In genomic region chr4:133583690-133584058, GRCm38 (mm10) we compare ENCODE assay signal across 8 mouse cellular contexts. TPM values are rescaled to one million over a fixed set of nuclear protein-coding genes. Genes with fewer than 3 reads are reported as not detected.
DNase-seq lines count a peak whose midpoint lies in the region; ATAC-seq and TF ChIP-seq lines count a peak whose summit lies in the region.

No protein-coding gene starts in this region.

- no peak for ATAC-seq in embryonic facial prominence, embryonic 11.5 days (replicated peaks; ENCODE audit: insufficient number of reproducible peaks, low FRiP score, low TSS enrichment, low read depth)
- ATAC-seq in intestine, embryonic 15.5 days = peak; percentile 61
- ATAC-seq in inflammation-experienced regulatory T-cells, adult 6 months = no peak

- TF ChIP-seq CTCF in liver, adult 2 months (IDR thresholded peaks at IDR 0.05; ENCODE audit: low read depth, low read length) = no peak

- no peaks in the 10 kb centered on the region for H3K9me3 ChIP-seq in embryonic facial prominence, embryonic 11.5 days (replicated peaks; ENCODE audit: control insufficient read depth, low read length)
- H3K9me3 ChIP-seq in intestine, embryonic 15.5 days = no peaks in the 10 kb centered on the region

- H3K79me2 ChIP-seq in liver, adult 2 months (ENCODE audit: control insufficient read depth, insufficient read depth, low read length) = peaks cover 5% of the 10 kb centered on the region; the same call in 1 of the 2 replicates
- no peaks in the 10 kb centered on the region for H3K79me2 ChIP-seq in myocyte (ENCODE audit: control insufficient read depth, insufficient read depth)

- peak overlapping the region; percentile 60 for H3ac ChIP-seq in myocyte (ENCODE audit: control insufficient read depth, insufficient read length)

- no peak for TF ChIP-seq POLR2A in liver, adult 2 months (IDR thresholded peaks at IDR 0.05; ENCODE audit: extremely low read depth, insufficient read depth, low read length)
- TF ChIP-seq POLR2A in myocyte (IDR thresholded peaks at IDR 0.05; ENCODE audit: insufficient read length, low read depth) = no peak

- H3K4me2 ChIP-seq in embryonic facial prominence, embryonic 11.5 days (ENCODE audit: low read depth, low read length) = peak overlapping the region; percentile 99
- H3K4me2 ChIP-seq in intestine, embryonic 15.5 days (replicated peaks) = peak overlapping the region; percentile 98
- peak overlapping the region; percentile 83 for H3K4me2 ChIP-seq in myocyte (ENCODE audit: low read depth)

- H3K27ac ChIP-seq in liver, adult 2 months (replicated peaks; ENCODE audit: insufficient read depth, low read depth, low read length) = peak overlapping the region; percentile 62
- no peak overlapping the region for H3K27ac ChIP-seq in embryonic facial prominence, embryonic 11.5 days (replicated peaks; ENCODE audit: low read depth, low read length)
- H3K27ac ChIP-seq in intestine, embryonic 15.5 days = peak overlapping the region; percentile 75

- H3K4me3 ChIP-seq in liver, adult 2 months (ENCODE audit: insufficient read depth, low read depth, low read length) = peak overlapping the region; percentile 84
- peak overlapping the region; percentile 91 for H3K4me3 ChIP-seq in embryonic facial prominence, embryonic 11.5 days (ENCODE audit: low read depth, low read length)
- H3K4me3 ChIP-seq in intestine, embryonic 15.5 days (replicated peaks) = peak overlapping the region; percentile 78
- H3K4me3 ChIP-seq in myocyte = peak overlapping the region; percentile 73

- DNase-seq in liver, adult 2 months (ENCODE audit: extremely low read depth, low read depth, low spot score) = peak; percentile 58
- DNase-seq in liver = no peak
- DNase-seq in embryonic facial prominence, embryonic 11.5 days (ENCODE audit: low spot score) = no peak
- DNase-seq in ovary, postnatal 14 days (ENCODE audit: low spot score) = no peak
- DNase-seq in cerebellum, adult 9-10 months = no peak

- H3K36me3 ChIP-seq in liver, adult 2 months (ENCODE audit: control insufficient read depth, insufficient read depth, low read length) = peaks cover 3% of the 10 kb centered on the region; the same call in 1 of the 2 replicates
- peaks cover 2% of the 10 kb centered on the region for H3K36me3 ChIP-seq in embryonic facial prominence, embryonic 11.5 days (replicated peaks; ENCODE audit: control insufficient read depth, insufficient read depth, low read depth, low read length)
- H3K36me3 ChIP-seq in intestine, embryonic 15.5 days = peaks cover 32% of the 10 kb centered on the region
- no peaks in the 10 kb centered on the region for H3K36me3 ChIP-seq in myocyte (ENCODE audit: control insufficient read depth, insufficient read depth)

- H3K27me3 ChIP-seq in liver, adult 2 months (ENCODE audit: control insufficient read depth, insufficient read depth, low read length) = no peaks in the 10 kb centered on the region
- no peaks in the 10 kb centered on the region for H3K27me3 ChIP-seq in embryonic facial prominence, embryonic 11.5 days (ENCODE audit: control insufficient read depth, insufficient read depth, low read length)
- no peaks in the 10 kb centered on the region for H3K27me3 ChIP-seq in intestine, embryonic 15.5 days (replicated peaks)
- no peaks in the 10 kb centered on the region for H3K27me3 ChIP-seq in myocyte (ENCODE audit: control insufficient read depth, insufficient read depth, insufficient read length)

- H3K9ac ChIP-seq in liver, adult 2 months (ENCODE audit: low read depth, low read length) = peak overlapping the region; percentile 77
- H3K9ac ChIP-seq in embryonic facial prominence, embryonic 11.5 days (replicated peaks; ENCODE audit: low read length) = peak overlapping the region; percentile 84
- H3K9ac ChIP-seq in intestine, embryonic 15.5 days = peak overlapping the region; percentile 76

- peaks cover 3% of the 10 kb centered on the region for H3K4me1 ChIP-seq in liver, adult 2 months (ENCODE audit: control insufficient read depth, insufficient read depth, low read length)
- H3K4me1 ChIP-seq in embryonic facial prominence, embryonic 11.5 days (ENCODE audit: control insufficient read depth, insufficient read depth, low read length) = peaks cover 4% of the 10 kb centered on the region; the same call in 1 of the 2 replicates
- peaks cover 17% of the 10 kb centered on the region for H3K4me1 ChIP-seq in intestine, embryonic 15.5 days (replicated peaks)

- 42% methylated on average over 6 of the region's 6 CpGs for WGBS in liver, adult 2 months
- WGBS in embryonic facial prominence, embryonic 11.5 days = 63% methylated on average over 6 of the region's 6 CpGs
- 61% methylated on average over 6 of the region's 6 CpGs for WGBS in intestine, embryonic 15.5 days

TF ChIP-seq in myocyte, 11 proteins besides CTCF, POLR2A, EP300 and RAD21:
- TF ChIP-seq E2F4 (IDR thresholded peaks at IDR 0.05; ENCODE audit: insufficient read depth) = no peak
- TF ChIP-seq REST (IDR thresholded peaks at IDR 0.05; ENCODE audit: insufficient read depth, insufficient read length) = no peak
- TF ChIP-seq TCF3 (IDR thresholded peaks at IDR 0.05; ENCODE audit: insufficient read length, low read depth) = no peak

RNA-seq across cellular contexts. Expression of gene Gpn2, which starts 0.5 kb away (rescaled TPM):
- total RNA-seq in liver, adult 2 months (2014; rRNA removed) = 8.9 and 10.1 TPM in 2 replicates
- 35.0 and 38.2 TPM in 2 replicates for polyA plus RNA-seq in liver, adult 2 months (2012; rRNA removed)
- polyA plus RNA-seq in embryonic facial prominence, embryonic 11.5 days (2014; fragmentation: Nextera tagmentation; extraction: Ambion mirVana) = 23.6 and 26.6 TPM in 2 replicates
- polyA plus RNA-seq in intestine, embryonic 15.5 days (2015; fragmentation: Nextera tagmentation; extraction: Ambion mirVana) = 16.5 and 19.8 TPM in 2 replicates
- polyA plus RNA-seq in myocyte (2012; fragmentation: generic; extraction: Trizol) = 32.2 TPM
- 1 to 10 TPM; 6.1 to 6.7 (median 6.4) TPM for polyA plus RNA-seq in inflammation-experienced regulatory T-cells, adult 6 months (2017; shearing (Covaris generic))

RNA-seq across cellular contexts. Expression of gene Gpatch3, which starts 9.1 kb away (rescaled TPM):
- 3.8 and 4.3 TPM in 2 replicates for total RNA-seq in liver, adult 2 months (2014; rRNA removed)
- 3.8 and 4.2 TPM in 2 replicates for polyA plus RNA-seq in liver, adult 2 months (2012; rRNA removed)
- polyA plus RNA-seq in embryonic facial prominence, embryonic 11.5 days (2014; fragmentation: Nextera tagmentation; extraction: Ambion mirVana) = 7.3 and 8.6 TPM in 2 replicates
- polyA plus RNA-seq in intestine, embryonic 15.5 days (2015; fragmentation: Nextera tagmentation; extraction: Ambion mirVana) = 6.7 and 7.1 TPM in 2 replicates
- polyA plus RNA-seq in myocyte (2012; fragmentation: generic; extraction: Trizol) = 4.1 TPM
- polyA plus RNA-seq in inflammation-experienced regulatory T-cells, adult 6 months (2017; shearing (Covaris generic)) = 1 to 10 TPM in 2 of 3 experiments, under 1 TPM in 1; 0.94 to 1.6 (median 1.1) TPM

RNA-seq across cellular contexts. Expression of gene Sfn, which starts 18.3 kb away (rescaled TPM):
- total RNA-seq in liver, adult 2 months (2014; rRNA removed) = 0.55 and 0.81 TPM in 2 replicates
- 0.54 and 0.77 TPM in 2 replicates for polyA plus RNA-seq in liver, adult 2 months (2012; rRNA removed)
- polyA plus RNA-seq in embryonic facial prominence, embryonic 11.5 days (2014; fragmentation: Nextera tagmentation; extraction: Ambion mirVana) = 32.4 and 36.4 TPM in 2 replicates
- 47.4 and 51.0 TPM in 2 replicates for polyA plus RNA-seq in intestine, embryonic 15.5 days (2015; fragmentation: Nextera tagmentation; extraction: Ambion mirVana)
- polyA plus RNA-seq in myocyte (2012; fragmentation: generic; extraction: Trizol) = 0.56 TPM
- polyA plus RNA-seq in inflammation-experienced regulatory T-cells, adult 6 months (2017; shearing (Covaris generic)) = 10 to 100 TPM; 10.9 to 18.2 (median 12.9) TPM

RNA-seq across cellular contexts. Expression of gene Nr0b2, which starts 30.5 kb away (rescaled TPM):
- 25.7 and 52.4 TPM in 2 replicates for total RNA-seq in liver, adult 2 months (2014; rRNA removed)
- 164 and 300 TPM in 2 replicates for polyA plus RNA-seq in liver, adult 2 months (2012; rRNA removed)
- not detected in 2 replicates for polyA plus RNA-seq in embryonic facial prominence, embryonic 11.5 days (2014; fragmentation: Nextera tagmentation; extraction: Ambion mirVana)
- polyA plus RNA-seq in intestine, embryonic 15.5 days (2015; fragmentation: Nextera tagmentation; extraction: Ambion mirVana) = 7.5 and 8.1 TPM in 2 replicates
- not detected for polyA plus RNA-seq in myocyte (2012; fragmentation: generic; extraction: Trizol)
- polyA plus RNA-seq in inflammation-experienced regulatory T-cells, adult 6 months (2017; shearing (Covaris generic)) = not detected

RNA-seq across cellular contexts. Expression of gene Nudc, which starts 37.9 kb away (rescaled TPM):
- total RNA-seq in liver, adult 2 months (2014; rRNA removed) = 48.1 and 50.6 TPM in 2 replicates
- polyA plus RNA-seq in liver, adult 2 months (2012; rRNA removed) = 44.3 and 48.7 TPM in 2 replicates
- 308 and 322 TPM in 2 replicates for polyA plus RNA-seq in embryonic facial prominence, embryonic 11.5 days (2014; fragmentation: Nextera tagmentation; extraction: Ambion mirVana)
- polyA plus RNA-seq in intestine, embryonic 15.5 days (2015; fragmentation: Nextera tagmentation; extraction: Ambion mirVana) = 280 and 288 TPM in 2 replicates
- 130 TPM for polyA plus RNA-seq in myocyte (2012; fragmentation: generic; extraction: Trizol)
- 10 to 100 TPM; 32.6 to 44.0 (median 40.6) TPM for polyA plus RNA-seq in inflammation-experienced regulatory T-cells, adult 6 months (2017; shearing (Covaris generic))
